Mouse (Mus musculus): ENCODE measurements around the gene Tmem132b. TPM values are rescaled to one million over a fixed set of nuclear protein-coding genes. Genes with fewer than 3 reads are reported as not detected.

Gene Tmem132b
- total RNA-seq, 2 experiments from 2014 or later: 0.32 to 0.39 TPM

- DNase-seq (ENCODE audit: low spot score in 2 of 2): no peak
Measured at GRCm38 (mm10) chr5:125509541-125509940, 22.0 kb upstream of the Tmem132b start.

- DNase-seq (ENCODE audit: low spot score in 2 of 2): no peak
Measured at GRCm38 (mm10) chr5:125515006-125515405, 16.6 kb upstream of the Tmem132b start.

GRCm38 (mm10) chr5:125518640-125519039, 12.9 kb upstream of the Tmem132b start:
- DNase-seq (ENCODE audit: low spot score in 2 of 2): no peak

GRCm38 (mm10) chr5:125520930-125521590, 10.5 kb upstream of the Tmem132b start:
- no peak for DNase-seq (ENCODE audit: low spot score in 2 of 2)

GRCm38 (mm10) chr5:125523361-125523760, 8.2 kb upstream of the Tmem132b start:
- DNase-seq (ENCODE audit: low spot score in 2 of 2): no peak

- DNase-seq (ENCODE audit: low spot score in 2 of 2): no peak
Measured at GRCm38 (mm10) chr5:125525516-125525915, 6.1 kb upstream of the Tmem132b start.

GRCm38 (mm10) chr5:125526464-125526863, 5.1 kb upstream of the Tmem132b start:
- DNase-seq (ENCODE audit: low spot score in 2 of 2): no peak

- DNase-seq (ENCODE audit: low spot score in 2 of 2): peak in 1 of 2 experiments; percentile 59
Measured at GRCm38 (mm10) chr5:125529109-125529508, 2.5 kb upstream of the Tmem132b start.

- DNase-seq (ENCODE audit: low spot score in 2 of 2): no peak
Measured at GRCm38 (mm10) chr5:125532191-125532544, 594 bp downstream of the Tmem132b start.

- no peak for DNase-seq (ENCODE audit: low spot score in 2 of 2)
Measured at GRCm38 (mm10) chr5:125532545-125533224, 1.1 kb downstream of the Tmem132b start.

- no peak for DNase-seq (ENCODE audit: low spot score in 2 of 2)
Measured at GRCm38 (mm10) chr5:125533225-125533900, 1.8 kb downstream of the Tmem132b start.

GRCm38 (mm10) chr5:125534168-125534610, 2.6 kb downstream of the Tmem132b start:
- no peak for DNase-seq (ENCODE audit: low spot score in 2 of 2)

GRCm38 (mm10) chr5:125534611-125535324, 3.2 kb downstream of the Tmem132b start:
- DNase-seq (ENCODE audit: low spot score in 2 of 2): no peak

GRCm38 (mm10) chr5:125545090-125545489, 13.5 kb downstream of the Tmem132b start:
- no peak for DNase-seq (ENCODE audit: low spot score in 2 of 2)

- DNase-seq (ENCODE audit: low spot score in 2 of 2): no peak
Measured at GRCm38 (mm10) chr5:125546293-125546692, 14.7 kb downstream of the Tmem132b start.

GRCm38 (mm10) chr5:125549750-125550489, 18.3 kb downstream of the Tmem132b start:
- no peak for DNase-seq (ENCODE audit: low spot score in 2 of 2)

- no peak for DNase-seq (ENCODE audit: low spot score in 2 of 2)
Measured at GRCm38 (mm10) chr5:125555732-125556131, 24.2 kb downstream of the Tmem132b start.

GRCm38 (mm10) chr5:125563492-125563891, 31.9 kb downstream of the Tmem132b start:
- DNase-seq (ENCODE audit: low spot score in 2 of 2): no peak

GRCm38 (mm10) chr5:125565725-125566124, 34.2 kb downstream of the Tmem132b start:
- DNase-seq (ENCODE audit: low spot score in 2 of 2): no peak

- no peak for DNase-seq (ENCODE audit: low spot score in 2 of 2)
Measured at GRCm38 (mm10) chr5:125568457-125568856, 36.9 kb downstream of the Tmem132b start.

- no peak for DNase-seq (ENCODE audit: low spot score in 2 of 2)
Measured at GRCm38 (mm10) chr5:125572011-125572410, 40.4 kb downstream of the Tmem132b start.

All from gastrocnemius, postnatal 4 days (tissue).